Mouse (Mus musculus) bone marrow, adult 2 months (tissue): ENCODE data around the gene Naa16.

Experiments
- CTCF ChIP-seq: fragments of 200-500 bp; IDR thresholded peaks from 2 replicates; pipeline ENCODE4 v1.5.1; 2011; ENCODE audit warnings: low read length, control low read depth; ENCODE audit not compliant: control insufficient read depth, insufficient read depth
- POLR2A ChIP-seq: fragments of 200-500 bp; IDR thresholded peaks from 2 replicates; pipeline ENCODE4 v1.6.1; 2011; ENCODE audit warnings: low read depth, mild to moderate bottlenecking, control low read depth, low read length, borderline replicate concordance; ENCODE audit not compliant: control insufficient read depth

- TF ChIP-seq CTCF, result peak; percentile 69
- TF ChIP-seq POLR2A, result no peak
Observed at GRCm38 (mm10) chr14:79321152-79321551, 69.4 kb downstream of the Naa16 start.
